Mouse (Mus musculus): ENCODE data around the gene Foxd3. TPM values are rescaled to one million over a fixed set of nuclear protein-coding genes. Genes with fewer than 3 reads are reported as not detected.
A peak's percentile ranks its signal among the peaks of the same experiment; 100 is the strongest.

The Foxd3 gene
- polyA plus RNA-seq, 1 experiment from 2014 or later, result 1.3 TPM

DNA sequence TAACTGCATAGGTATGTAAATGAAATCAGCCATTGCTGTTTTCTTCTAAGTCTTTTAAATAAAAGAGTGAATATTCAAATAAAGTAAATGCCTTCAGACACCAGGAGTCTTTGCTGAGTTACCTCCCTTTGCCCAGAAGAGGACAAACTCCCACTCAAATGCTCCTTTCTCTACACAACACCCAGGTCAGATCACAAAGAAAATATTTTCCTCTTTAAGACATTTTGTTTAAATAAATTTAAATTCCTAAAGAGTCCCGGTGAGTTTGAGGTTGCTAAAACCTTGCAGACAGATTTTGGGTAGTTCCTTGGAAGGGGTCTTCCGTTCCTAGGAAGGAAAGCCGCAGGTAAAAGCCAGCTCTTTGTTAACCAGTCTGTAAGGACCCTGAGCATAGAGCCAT is 14.2 kb upstream of the Foxd3 start:
- H3K9me3 ChIP-seq (ENCODE audit: control insufficient read depth, low read length), result no peaks in the 10 kb centered on the region
- H3K4me1 ChIP-seq (replicated peaks; ENCODE audit: control insufficient read depth, insufficient read depth, low read length), result no peaks in the 10 kb centered on the region
- ATAC-seq (replicated peaks; ENCODE audit: low FRiP score, low TSS enrichment, low read depth), result no peak
- no peak for DNase-seq (ENCODE audit: low spot score)
- H3K27ac ChIP-seq (ENCODE audit: low read depth), result no peak overlapping the region
- no peaks in the 10 kb centered on the region for H3K36me3 ChIP-seq (ENCODE audit: control insufficient read depth, insufficient read depth, low read length)
- H3K9ac ChIP-seq (ENCODE audit: low read length), result no peak overlapping the region
- 29% methylated on average over 3 of the region's 3 CpGs for WGBS
- H3K4me2 ChIP-seq (ENCODE audit: low read length), result no peak overlapping the region
- H3K4me3 ChIP-seq (ENCODE audit: low read depth, low read length), result no peak overlapping the region
- H3K27me3 ChIP-seq (replicated peaks; ENCODE audit: control insufficient read depth, insufficient read depth, low read length), result peaks cover 11% of the 10 kb centered on the region

DNA sequence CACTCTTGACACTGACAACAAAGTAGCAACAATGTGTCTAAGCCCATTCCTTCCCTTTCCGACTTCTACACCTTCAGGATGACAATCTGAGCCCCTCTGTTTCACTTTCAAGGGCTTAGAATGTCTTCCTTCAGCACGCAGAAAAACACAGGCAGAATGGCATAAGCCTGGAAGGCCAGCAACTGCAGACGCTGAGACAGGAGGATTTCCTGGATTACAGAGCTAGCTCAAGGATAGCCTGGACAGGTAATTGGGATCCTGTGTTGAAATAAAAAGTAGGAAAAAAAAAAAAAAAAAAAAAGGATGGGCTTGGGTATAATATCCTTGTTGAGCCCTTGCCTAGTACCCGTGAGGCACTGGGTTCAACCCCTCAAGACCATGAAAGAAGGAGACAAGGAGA is 10.5 kb upstream of the Foxd3 start:
- H3K4me2 ChIP-seq (ENCODE audit: low read length), result no peak overlapping the region
- H3K36me3 ChIP-seq (ENCODE audit: control insufficient read depth, insufficient read depth, low read length), result no peaks in the 10 kb centered on the region
- H3K9me3 ChIP-seq (ENCODE audit: control insufficient read depth, low read length), result no peaks in the 10 kb centered on the region
- DNase-seq (ENCODE audit: low spot score) (no peak), ATAC-seq (replicated peaks; ENCODE audit: low FRiP score, low TSS enrichment, low read depth) (no peak)
- no peak overlapping the region for H3K9ac ChIP-seq (ENCODE audit: low read length)
- no peak overlapping the region for H3K4me3 ChIP-seq (ENCODE audit: low read depth, low read length)
- H3K27ac ChIP-seq (ENCODE audit: low read depth), result no peak overlapping the region
- no peaks in the 10 kb centered on the region for H3K4me1 ChIP-seq (replicated peaks; ENCODE audit: control insufficient read depth, insufficient read depth, low read length)
- H3K27me3 ChIP-seq (replicated peaks; ENCODE audit: control insufficient read depth, insufficient read depth, low read length), result peaks cover 46% of the 10 kb centered on the region
- WGBS, result 80% methylated on average over 4 of the region's 4 CpGs

- no peak overlapping the region for H3K9ac ChIP-seq (ENCODE audit: low read length)
- peak; percentile 61 for DNase-seq (ENCODE audit: low spot score)
Measured at GRCm38 (mm10) chr4:99650088-99650944, 5.8 kb upstream of the Foxd3 start.

GRCm38 (mm10) chr4:99650945-99651690 is 5.0 kb upstream of the Foxd3 start:
- peak overlapping the region; percentile 36 for H3K4me2 ChIP-seq (ENCODE audit: low read length)
- H3K9me3 ChIP-seq (ENCODE audit: control insufficient read depth, low read length), result no peaks in the 10 kb centered on the region
- peaks cover 95% of the 10 kb centered on the region for H3K27me3 ChIP-seq (replicated peaks; ENCODE audit: control insufficient read depth, insufficient read depth, low read length)
- no peaks in the 10 kb centered on the region for H3K36me3 ChIP-seq (ENCODE audit: control insufficient read depth, insufficient read depth, low read length)
- H3K4me3 ChIP-seq (ENCODE audit: low read depth, low read length), result peak overlapping the region; percentile 17
- DNase-seq (ENCODE audit: low spot score) (peak; percentile 80), ATAC-seq (replicated peaks; ENCODE audit: low FRiP score, low TSS enrichment, low read depth) (no peak)
- H3K27ac ChIP-seq (ENCODE audit: low read depth), result no peak overlapping the region
- no peak overlapping the region for H3K9ac ChIP-seq (ENCODE audit: low read length)
- H3K4me1 ChIP-seq (replicated peaks; ENCODE audit: control insufficient read depth, insufficient read depth, low read length), result no peaks in the 10 kb centered on the region; the same call in 1 of the 2 replicates
- WGBS, result 3% methylated on average over 58 of the region's 59 CpGs

More at GRCm38 (mm10) chr4:99650088-99650944, 5.8 kb upstream of the Foxd3 start:
- Histone ChIP-seq H3K4me3 (ENCODE audit: low read depth, low read length) (no peak overlapping the region; the same call in 1 of the 2 replicates), H3K4me1 (replicated peaks; ENCODE audit: control insufficient read depth, insufficient read depth, low read length) (no peaks in the 10 kb centered on the region; the same call in 1 of the 2 replicates), H3K36me3 (ENCODE audit: control insufficient read depth, insufficient read depth, low read length) (no peaks in the 10 kb centered on the region), H3K9me3 (ENCODE audit: control insufficient read depth, low read length) (no peaks in the 10 kb centered on the region), H3K27me3 (replicated peaks; ENCODE audit: control insufficient read depth, insufficient read depth, low read length) (peaks cover 87% of the 10 kb centered on the region), H3K27ac (ENCODE audit: low read depth) (no peak overlapping the region), H3K4me2 (ENCODE audit: low read length) (no peak overlapping the region)
- WGBS, result 2% methylated on average over 44 of the region's 44 CpGs
- ATAC-seq (replicated peaks; ENCODE audit: low FRiP score, low TSS enrichment, low read depth), result no peak

DNA sequence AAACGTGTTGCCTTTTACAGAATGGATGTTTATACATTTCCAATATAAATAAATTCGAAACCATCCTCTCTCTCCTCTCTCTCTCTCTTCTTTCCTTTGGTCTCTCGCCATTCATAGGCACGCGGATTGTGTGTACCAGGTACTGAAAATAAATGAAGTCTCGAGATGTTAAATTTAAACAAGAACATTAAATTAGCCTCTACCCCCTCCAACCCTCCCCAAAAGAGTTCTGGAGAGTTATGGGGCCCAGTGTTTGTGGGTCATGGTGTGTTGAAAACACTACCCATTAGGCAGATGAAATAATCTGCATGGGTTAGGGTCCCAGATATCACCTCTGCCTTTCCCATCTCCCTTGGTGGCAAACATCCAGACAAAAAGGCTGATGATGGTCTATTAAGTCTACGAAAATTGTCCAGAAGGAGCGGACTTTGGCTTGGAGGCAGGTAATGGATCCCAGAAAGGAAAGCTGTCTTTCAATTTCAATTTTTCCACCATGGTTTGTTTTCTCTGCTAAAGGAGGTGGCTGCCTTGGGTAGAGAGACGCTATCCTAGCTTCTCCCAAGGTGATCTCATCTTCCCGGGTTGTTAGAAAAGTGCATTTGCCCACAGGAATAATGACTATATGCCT is 4.2 kb upstream of the Foxd3 start:
- no peak overlapping the region for H3K9ac ChIP-seq (ENCODE audit: low read length)
- peaks cover 99% of the 10 kb centered on the region for H3K27me3 ChIP-seq (replicated peaks; ENCODE audit: control insufficient read depth, insufficient read depth, low read length)
- H3K4me1 ChIP-seq (replicated peaks; ENCODE audit: control insufficient read depth, insufficient read depth, low read length), result no peaks in the 10 kb centered on the region; the same call in 1 of the 2 replicates
- ATAC-seq (replicated peaks; ENCODE audit: low FRiP score, low TSS enrichment, low read depth), result no peak
- DNase-seq (ENCODE audit: low spot score), result peak; percentile 56
- no peaks in the 10 kb centered on the region for H3K36me3 ChIP-seq (ENCODE audit: control insufficient read depth, insufficient read depth, low read length)
- WGBS, result 15% methylated on average over 10 of the region's 10 CpGs
- no peak overlapping the region for H3K4me2 ChIP-seq (ENCODE audit: low read length)
- no peak overlapping the region for H3K27ac ChIP-seq (ENCODE audit: low read depth)
- H3K4me3 ChIP-seq (ENCODE audit: low read depth, low read length), result no peak overlapping the region
- H3K9me3 ChIP-seq (ENCODE audit: control insufficient read depth, low read length), result no peaks in the 10 kb centered on the region

DNA sequence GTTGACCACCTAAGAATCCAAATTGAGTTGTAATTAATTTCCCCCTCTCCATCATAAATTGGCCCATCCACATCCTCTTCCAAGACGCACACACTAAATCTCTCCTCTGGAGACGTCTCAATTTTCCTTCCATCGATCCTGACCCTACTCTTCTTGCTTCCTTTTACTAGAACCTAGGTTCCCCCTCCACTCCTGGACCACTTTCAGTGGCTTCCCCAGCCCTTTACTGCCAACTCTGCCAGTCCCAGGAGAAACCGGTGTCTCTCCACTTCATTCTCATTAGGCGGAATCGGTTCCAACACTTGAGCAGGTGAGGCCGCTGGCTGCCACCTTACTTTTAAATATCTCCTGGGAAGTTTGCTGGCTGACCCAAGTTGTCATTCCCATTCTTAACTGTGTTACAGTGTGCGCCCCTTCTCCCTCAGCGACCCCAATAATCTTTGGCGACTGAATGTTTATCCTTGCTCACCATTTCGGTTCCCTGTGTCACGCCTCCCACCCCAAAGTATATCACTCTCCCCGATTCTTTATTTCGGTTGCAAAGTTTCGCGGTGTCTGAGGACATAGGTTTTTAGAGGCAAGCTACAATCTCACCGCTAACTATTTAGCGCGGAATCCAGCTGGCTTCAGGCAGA is 3.4 kb upstream of the Foxd3 start:
- WGBS, result 3% methylated on average over 19 of the region's 19 CpGs
- H3K4me1 ChIP-seq (replicated peaks; ENCODE audit: control insufficient read depth, insufficient read depth, low read length), result no peaks in the 10 kb centered on the region; the same call in 1 of the 2 replicates
- no peaks in the 10 kb centered on the region for H3K9me3 ChIP-seq (ENCODE audit: control insufficient read depth, low read length)
- H3K27me3 ChIP-seq (replicated peaks; ENCODE audit: control insufficient read depth, insufficient read depth, low read length), result peaks cover 99% of the 10 kb centered on the region
- DNase-seq (ENCODE audit: low spot score) (peak; percentile 70), ATAC-seq (replicated peaks; ENCODE audit: low FRiP score, low TSS enrichment, low read depth) (no peak)
- no peaks in the 10 kb centered on the region for H3K36me3 ChIP-seq (ENCODE audit: control insufficient read depth, insufficient read depth, low read length)
- H3K27ac ChIP-seq (ENCODE audit: low read depth), result no peak overlapping the region
- no peak overlapping the region for H3K9ac ChIP-seq (ENCODE audit: low read length)
- H3K4me3 ChIP-seq (ENCODE audit: low read depth, low read length), result no peak overlapping the region
- H3K4me2 ChIP-seq (ENCODE audit: low read length), result no peak overlapping the region; the same call in 1 of the 2 replicates

DNA sequence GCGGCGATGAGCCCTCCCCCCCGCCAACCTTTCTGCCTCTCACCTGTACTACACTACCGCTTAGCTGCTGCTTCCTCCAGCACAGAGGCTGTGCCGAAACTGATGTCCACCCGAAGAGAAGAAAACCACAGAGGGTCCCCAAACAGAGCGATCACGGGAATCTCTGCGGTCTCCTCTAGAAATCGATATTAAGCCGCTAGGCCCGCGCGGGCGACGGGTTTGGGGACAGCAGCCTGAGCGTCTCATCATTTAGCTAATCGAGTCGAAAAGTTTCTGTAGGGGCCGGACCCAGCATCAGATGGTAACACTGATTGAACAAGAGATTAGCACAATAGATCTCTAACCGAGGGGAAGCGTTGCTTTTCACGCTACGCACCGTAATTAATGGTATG is 2.9 kb upstream of the Foxd3 start:
- peaks cover 100% of the 10 kb centered on the region for H3K27me3 ChIP-seq (replicated peaks; ENCODE audit: control insufficient read depth, insufficient read depth, low read length)
- no peak overlapping the region for H3K9ac ChIP-seq (ENCODE audit: low read length)
- H3K4me2 ChIP-seq (ENCODE audit: low read length), result peak overlapping the region; percentile 15; the same call in 1 of the 2 replicates
- no peak overlapping the region for H3K27ac ChIP-seq (ENCODE audit: low read depth)
- H3K36me3 ChIP-seq (ENCODE audit: control insufficient read depth, insufficient read depth, low read length), result no peaks in the 10 kb centered on the region
- 1% methylated on average over 25 of the region's 25 CpGs for WGBS
- no peak for DNase-seq (ENCODE audit: low spot score)
- H3K4me3 ChIP-seq (ENCODE audit: low read depth, low read length), result peak overlapping the region; percentile 15; the same call in 1 of the 2 replicates
- H3K9me3 ChIP-seq (ENCODE audit: control insufficient read depth, low read length), result no peaks in the 10 kb centered on the region
- H3K4me1 ChIP-seq (replicated peaks; ENCODE audit: control insufficient read depth, insufficient read depth, low read length), result no peaks in the 10 kb centered on the region; the same call in 1 of the 2 replicates
- no peak for ATAC-seq (replicated peaks; ENCODE audit: low FRiP score, low TSS enrichment, low read depth)

GRCm38 (mm10) chr4:99653608-99654221 is 2.4 kb upstream of the Foxd3 start:
- 1% methylated on average over 36 of the region's 36 CpGs for WGBS
- DNase-seq (ENCODE audit: low spot score), result peak; percentile 73
- Histone ChIP-seq H3K4me3 (ENCODE audit: low read depth, low read length) (peak overlapping the region; percentile 15), H3K27me3 (replicated peaks; ENCODE audit: control insufficient read depth, insufficient read depth, low read length) (peaks cover 99% of the 10 kb centered on the region), H3K4me1 (replicated peaks; ENCODE audit: control insufficient read depth, insufficient read depth, low read length) (no peaks in the 10 kb centered on the region; the same call in 1 of the 2 replicates), H3K4me2 (ENCODE audit: low read length) (peak overlapping the region; percentile 15; the same call in 1 of the 2 replicates), H3K9ac (ENCODE audit: low read length) (no peak overlapping the region), H3K27ac (ENCODE audit: low read depth) (no peak overlapping the region), H3K36me3 (ENCODE audit: control insufficient read depth, insufficient read depth, low read length) (no peaks in the 10 kb centered on the region), H3K9me3 (ENCODE audit: control insufficient read depth, low read length) (no peaks in the 10 kb centered on the region)
- no peak for ATAC-seq (replicated peaks; ENCODE audit: low FRiP score, low TSS enrichment, low read depth)
